33 mouse cellular contexts compared by ENCODE assay signal in the genomic region with DNA sequence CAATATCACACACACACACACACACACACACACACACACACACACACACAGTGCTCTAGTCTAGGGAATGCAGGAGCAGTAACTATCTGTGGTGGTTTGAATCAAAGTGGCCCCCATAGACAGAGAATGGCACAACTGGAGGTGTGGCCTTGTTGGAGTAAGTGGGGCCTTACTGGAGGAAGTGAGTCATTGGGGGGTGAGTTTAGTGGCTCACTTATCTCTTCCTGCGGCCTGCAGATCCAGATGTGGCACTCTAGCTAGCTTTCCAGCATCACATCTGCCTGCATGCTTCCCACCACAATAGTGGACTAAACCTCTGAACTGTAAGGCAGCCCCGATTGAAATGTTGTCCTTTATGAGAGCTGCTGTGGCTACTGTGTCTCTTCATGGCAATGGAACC. TPM values are rescaled to one million over a fixed set of nuclear protein-coding genes. Genes with fewer than 3 reads are reported as not detected.
DNase-seq lines count a peak whose midpoint lies in the region; ATAC-seq lines count a peak whose summit lies in the region.
"Had no signal": no experiment of that assay in that cellular context is flagged by ENCODE, and none has a peak within 500 bp of the region (broad histone marks: within the 10 kb centered on the region; RNA-seq: fewer than 3 reads in every experiment).

No protein-coding gene starts in this region.

- peaks cover 11% of the 10 kb centered on the region for H3K4me1 ChIP-seq in heart, embryonic 12.5 days (replicated peaks)
- H3K4me1 ChIP-seq in liver, embryonic 13.5 days (replicated peaks), result peaks cover 53% of the 10 kb centered on the region
- no peaks in the 10 kb centered on the region for H3K4me1 ChIP-seq in hindbrain, embryonic 12.5 days
- H3K4me1 ChIP-seq: embryonic facial prominence, embryonic 10.5 days; embryonic facial prominence, embryonic 15.5 days; forebrain, embryonic 13.5 days; intestine, embryonic 15.5 days; limb, embryonic 13.5 days; midbrain, embryonic 13.5 days had no signal

- ATAC-seq in heart, embryonic 12.5 days (ENCODE audit: insufficient number of reproducible peaks, low FRiP score), result peak; percentile 54; the same call in 1 of the 2 replicates
- peak; percentile 88 for ATAC-seq in granulocyte monocyte progenitor cell, adult 5-6 weeks (replicated peaks; ENCODE audit: poor library complexity, severe bottlenecking)
- peak; percentile 73 for ATAC-seq in liver, embryonic 13.5 days (ENCODE audit: low read depth)
- ATAC-seq in megakaryocyte, adult 5-6 weeks (ENCODE audit: poor library complexity, severe bottlenecking), result peak; percentile 57
- ATAC-seq in hindbrain, embryonic 12.5 days (ENCODE audit: low FRiP score), result no peak
- ATAC-seq: forebrain, embryonic 13.5 days; hindbrain, postnatal 0 days; intestine, embryonic 15.5 days; midbrain, embryonic 13.5 days had no signal

- intact Hi-C loops in heart, postnatal 25 days (cut with DNase I), result no loop called here

- H3K36me3 ChIP-seq in heart, embryonic 12.5 days, result peaks cover 70% of the 10 kb centered on the region
- H3K36me3 ChIP-seq in liver, embryonic 13.5 days, result peaks cover 63% of the 10 kb centered on the region
- H3K36me3 ChIP-seq in hindbrain, embryonic 12.5 days, result peaks cover 79% of the 10 kb centered on the region

- H3K9ac ChIP-seq in heart, embryonic 12.5 days, result no peak overlapping the region
- H3K9ac ChIP-seq in liver, embryonic 13.5 days, result peak overlapping the region; percentile 41
- no peak overlapping the region for H3K9ac ChIP-seq in hindbrain, embryonic 12.5 days
- H3K9ac ChIP-seq: embryonic facial prominence, embryonic 15.5 days; forebrain, embryonic 13.5 days; intestine, embryonic 15.5 days; limb, embryonic 13.5 days; lung, embryonic 14.5 days; midbrain, embryonic 13.5 days had no signal

- 50% methylated on average over 2 of the region's 2 CpGs for whole genome bisulfite sequencing in heart, embryonic 12.5 days
- 3% methylated on average over 2 of the region's 2 CpGs for WGBS in liver, embryonic 13.5 days (ENCODE audit: insufficient replicate concordance)
- 87% methylated on average over 2 of the region's 2 CpGs for WGBS in hindbrain, embryonic 12.5 days

- H3K4me3 ChIP-seq in heart, embryonic 12.5 days, result no peak overlapping the region
- H3K4me3 ChIP-seq in liver, embryonic 13.5 days (replicated peaks), result no peak overlapping the region
- no peak overlapping the region for H3K4me3 ChIP-seq in hindbrain, embryonic 12.5 days
- H3K4me3 ChIP-seq: embryonic facial prominence, embryonic 10.5 days; embryonic facial prominence, embryonic 15.5 days; forebrain, embryonic 13.5 days; heart, adult 2 months; intestine, embryonic 15.5 days; limb, embryonic 13.5 days; megakaryocyte, embryonic 14.5 days; midbrain, embryonic 13.5 days had no signal

- H3K27ac ChIP-seq in heart, embryonic 12.5 days (ENCODE audit: poor library complexity, severe bottlenecking), result peak overlapping the region; percentile 29; the same call in 1 of the 2 replicates
- peak overlapping the region; percentile 90 for H3K27ac ChIP-seq in liver, embryonic 13.5 days
- H3K27ac ChIP-seq in hindbrain, embryonic 12.5 days, result no peak overlapping the region
- H3K27ac ChIP-seq: embryonic facial prominence, embryonic 10.5 days; embryonic facial prominence, embryonic 15.5 days; forebrain, embryonic 13.5 days; heart, adult 2 months; hindbrain, postnatal 0 days; intestine, embryonic 15.5 days; kidney, postnatal 0 days; limb, embryonic 13.5 days; midbrain, embryonic 13.5 days had no signal

- no peak overlapping the region for H3K4me2 ChIP-seq in heart, embryonic 12.5 days
- peak overlapping the region; percentile 21; the same call in 1 of the 2 replicates for H3K4me2 ChIP-seq in liver, embryonic 13.5 days
- H3K4me2 ChIP-seq in hindbrain, embryonic 12.5 days (replicated peaks), result no peak overlapping the region
- H3K4me2 ChIP-seq: embryonic facial prominence, embryonic 15.5 days; forebrain, embryonic 13.5 days; intestine, embryonic 15.5 days; limb, embryonic 13.5 days; lung, embryonic 14.5 days; midbrain, embryonic 13.5 days had no signal

- no peak for DNase-seq in heart, postnatal 25 days (ENCODE audit: low spot score)
- DNase-seq in liver, embryonic 13.5 days, result no peak
- no peak for DNase-seq in natural killer cell, adult 2 months (ENCODE audit: low spot score in 2 of 2)
- no peak for DNase-seq in ovary, postnatal 10 days (ENCODE audit: low spot score)
- DNase-seq: adrenal gland, postnatal 36 days; cerebellum, adult 2 months; cerebellum, postnatal 14 days; gastrocnemius, postnatal 14 days; heart, adult 2 months; kidney, adult 8-10 months; kidney, postnatal 4 days; lung, embryonic 14.5 days; lung, postnatal 14 days; right cerebral cortex, postnatal 25 days; spleen, adult 18-20 months; thymus, postnatal 25 days had no signal

- H3K9me3 ChIP-seq in heart, embryonic 12.5 days (replicated peaks), result no peaks in the 10 kb centered on the region
- H3K9me3 ChIP-seq in liver, embryonic 13.5 days (replicated peaks), result no peaks in the 10 kb centered on the region
- no peaks in the 10 kb centered on the region for H3K9me3 ChIP-seq in hindbrain, embryonic 12.5 days (replicated peaks)
- H3K9me3 ChIP-seq: embryonic facial prominence, embryonic 10.5 days; embryonic facial prominence, embryonic 15.5 days; forebrain, embryonic 13.5 days; intestine, embryonic 15.5 days; limb, embryonic 13.5 days; megakaryocyte, embryonic 14.5 days; midbrain, embryonic 13.5 days had no signal

- H3K27me3 ChIP-seq in heart, embryonic 12.5 days (replicated peaks), result no peaks in the 10 kb centered on the region
- H3K27me3 ChIP-seq in liver, embryonic 13.5 days, result no peaks in the 10 kb centered on the region
- no peaks in the 10 kb centered on the region for H3K27me3 ChIP-seq in hindbrain, embryonic 12.5 days
- H3K27me3 ChIP-seq: embryonic facial prominence, embryonic 15.5 days; forebrain, embryonic 13.5 days; intestine, embryonic 15.5 days; limb, embryonic 13.5 days; midbrain, embryonic 13.5 days had no signal

RNA-seq across cellular contexts. Expression of a gene that starts 21.7 kb away (rescaled TPM):
- 66.5 and 74.6 TPM in 2 replicates for polyA plus RNA-seq in heart, embryonic 12.5 days (2016; fragmentation: Nextera tagmentation; extraction: Ambion mirVana)
- total RNA-seq in heart, postnatal 25 days (2021), result 100 to 1,000 TPM in 1 of 2 experiments, 10 to 100 TPM in 1; 93.9 to 101 TPM
- total RNA-seq in granulocyte monocyte progenitor cell, adult 5-6 weeks (2014; fragmentation: Nextera tagmentation), result 61.9 and 83.7 TPM in 2 replicates
- total RNA-seq in granulocyte monocyte progenitor cell, adult 5-6 weeks (2017), result 25.1 and 41.3 TPM in 2 replicates
- polyA plus RNA-seq in liver, embryonic 13.5 days (2015; fragmentation: Nextera tagmentation; extraction: Ambion mirVana), result 18.6 and 22.4 TPM in 2 replicates
- total RNA-seq in megakaryocyte, adult 5-6 weeks (2015), result 60.9 and 78.2 TPM in 2 replicates
- total RNA-seq in megakaryocyte, adult 5-6 weeks (2017), result 25.5 and 32.4 TPM in 2 replicates
- 85.5 and 86.2 TPM in 2 replicates for polyA plus RNA-seq in hindbrain, embryonic 12.5 days (2016; fragmentation: Nextera tagmentation; extraction: Ambion mirVana)

RNA-seq across cellular contexts. Expression of a gene that starts 21.8 kb away (rescaled TPM):
- polyA plus RNA-seq in heart, embryonic 12.5 days (2016; fragmentation: Nextera tagmentation; extraction: Ambion mirVana), result 7.8 and 8.3 TPM in 2 replicates
- total RNA-seq in heart, postnatal 25 days (2021), result 1 to 10 TPM; 2.8 to 3.4 TPM
- total RNA-seq in granulocyte monocyte progenitor cell, adult 5-6 weeks (2014; fragmentation: Nextera tagmentation), result 7.1 and 15.7 TPM in 2 replicates
- total RNA-seq in granulocyte monocyte progenitor cell, adult 5-6 weeks (2017), result 11.8 and 13.7 TPM in 2 replicates
- 8.4 and 9.2 TPM in 2 replicates for polyA plus RNA-seq in liver, embryonic 13.5 days (2015; fragmentation: Nextera tagmentation; extraction: Ambion mirVana)
- total RNA-seq in megakaryocyte, adult 5-6 weeks (2015), result 0.50 and 2.1 TPM in 2 replicates
- total RNA-seq in megakaryocyte, adult 5-6 weeks (2017), result 3.4 and 4.7 TPM in 2 replicates
- polyA plus RNA-seq in hindbrain, embryonic 12.5 days (2016; fragmentation: Nextera tagmentation; extraction: Ambion mirVana), result 14.4 and 15.7 TPM in 2 replicates

RNA-seq across cellular contexts. Expression of a gene that starts 39.4 kb away (rescaled TPM):
- 56.6 and 59.7 TPM in 2 replicates for polyA plus RNA-seq in heart, embryonic 12.5 days (2016; fragmentation: Nextera tagmentation; extraction: Ambion mirVana)
- total RNA-seq in heart, postnatal 25 days (2021), result 100 to 1,000 TPM in 1 of 2 experiments, 10 to 100 TPM in 1; 96.0 to 135 TPM
- total RNA-seq in granulocyte monocyte progenitor cell, adult 5-6 weeks (2014; fragmentation: Nextera tagmentation), result 0.45 and 1.0 TPM in 2 replicates
- total RNA-seq in granulocyte monocyte progenitor cell, adult 5-6 weeks (2017), result 1.8 and 3.0 TPM in 2 replicates
- polyA plus RNA-seq in liver, embryonic 13.5 days (2015; fragmentation: Nextera tagmentation; extraction: Ambion mirVana), result 9.8 and 10.2 TPM in 2 replicates
- total RNA-seq in megakaryocyte, adult 5-6 weeks (2015), result 0.30 and 1.4 TPM in 2 replicates
- total RNA-seq in megakaryocyte, adult 5-6 weeks (2017), result 1.1 and 1.5 TPM in 2 replicates
- polyA plus RNA-seq in hindbrain, embryonic 12.5 days (2016; fragmentation: Nextera tagmentation; extraction: Ambion mirVana), result 39.2 and 39.6 TPM in 2 replicates

RNA-seq across cellular contexts. Expression of a gene that starts 47.5 kb away (rescaled TPM):
- not detected in 2 replicates for polyA plus RNA-seq in heart, embryonic 12.5 days (2016; fragmentation: Nextera tagmentation; extraction: Ambion mirVana)
- not detected for total RNA-seq in heart, postnatal 25 days (2021)
- not detected in 2 replicates for total RNA-seq in granulocyte monocyte progenitor cell, adult 5-6 weeks (2014; fragmentation: Nextera tagmentation)
- total RNA-seq in granulocyte monocyte progenitor cell, adult 5-6 weeks (2017), result 0.82 TPM in 1 of 2 replicates, not detected in the other
- 0.24 and 0.28 TPM in 2 replicates for polyA plus RNA-seq in liver, embryonic 13.5 days (2015; fragmentation: Nextera tagmentation; extraction: Ambion mirVana)
- not detected in 2 replicates for total RNA-seq in megakaryocyte, adult 5-6 weeks (2015)
- total RNA-seq in megakaryocyte, adult 5-6 weeks (2017), result not detected in 2 replicates
- not detected in 2 replicates for polyA plus RNA-seq in hindbrain, embryonic 12.5 days (2016; fragmentation: Nextera tagmentation; extraction: Ambion mirVana)
- total RNA-seq: adrenal gland, adult 18-20 months; adrenal gland, postnatal 36 days; gastrocnemius, postnatal 14 days; heart, adult 2 months had no signal
- polyA plus RNA-seq: cerebellum, adult 2 months; embryonic facial prominence, embryonic 10.5 days; forebrain, embryonic 13.5 days; heart, adult 2 months; heart, embryonic 16.5 days; hindbrain, embryonic 11.5 days; midbrain, embryonic 13.5 days; neural tube, embryonic 14.5 days had no signal

RNA-seq across cellular contexts. Expression of a gene that starts 58.8 kb away (rescaled TPM):
- 20.1 and 21.2 TPM in 2 replicates for polyA plus RNA-seq in heart, embryonic 12.5 days (2016; fragmentation: Nextera tagmentation; extraction: Ambion mirVana)
- 10 to 100 TPM; 17.5 to 17.9 TPM for total RNA-seq in heart, postnatal 25 days (2021)
- total RNA-seq in granulocyte monocyte progenitor cell, adult 5-6 weeks (2014; fragmentation: Nextera tagmentation), result 18.2 and 40.4 TPM in 2 replicates
- total RNA-seq in granulocyte monocyte progenitor cell, adult 5-6 weeks (2017), result 16.1 and 17.8 TPM in 2 replicates
- polyA plus RNA-seq in liver, embryonic 13.5 days (2015; fragmentation: Nextera tagmentation; extraction: Ambion mirVana), result 9.5 and 13.1 TPM in 2 replicates
- total RNA-seq in megakaryocyte, adult 5-6 weeks (2015), result 18.1 and 19.2 TPM in 2 replicates
- total RNA-seq in megakaryocyte, adult 5-6 weeks (2017), result 12.7 and 17.8 TPM in 2 replicates
- 23.0 and 25.2 TPM in 2 replicates for polyA plus RNA-seq in hindbrain, embryonic 12.5 days (2016; fragmentation: Nextera tagmentation; extraction: Ambion mirVana)

Comparison
In these comparisons a context has a peak if more than half of its experiments do, and no peak if none do; other contexts are left out.
1. RNA of a gene that starts 39.4 kb away (total RNA-seq): 96.0 to 135 TPM in heart, postnatal 25 days; 0.45 to 3.0 TPM in granulocyte monocyte progenitor cell, adult 5-6 weeks and 0.30 to 1.5 TPM in megakaryocyte, adult 5-6 weeks; every median in the first group is over 10 times any median in the second.